Mouse (Mus musculus) thymus, postnatal 25 days (tissue): Measurements from ENCODE around the gene Gm20823.
"Not testable (repeated sequence)": the region's sequence is repeated elsewhere in the genome, so short reads cannot be mapped to it uniquely, and the experiment has no call there.

Experiments used
- DNase-seq: peaks from one replicate; pipeline ENCODE4 v3.0.0; 2022

Gm20823 gene

GRCm38 (mm10) chrY:62464745-62465144 lies at the start of gene Gm20823:
Gene Gm20823, minus strand, starts transcription at chrY:62464845.
- DNase-seq = not testable (repeated sequence)
